Mouse (Mus musculus) E14TG2a.4 (cell line): ENCODE measurements around the gene Hip1.

ENCODE experiments used
- CTCF ChIP-seq: conservative IDR thresholded peaks from 2 replicates; pipeline ENCODE4 v1.5.1; 2014; ENCODE audit warnings: low read length
- NANOG ChIP-seq: IDR thresholded peaks from 2 replicates; pipeline ENCODE4 v1.6.1; 2014; ENCODE audit warnings: borderline replicate concordance, low read length, mixed read lengths
- POU5F1 ChIP-seq: IDR thresholded peaks from 2 replicates; pipeline ENCODE4 v1.6.1; 2014; ENCODE audit warnings: low read length, borderline replicate concordance

GRCm38 (mm10) chr5:135511105-135511504 lies 33.8 kb downstream of the Hip1 start:
- TF ChIP-seq CTCF, result peak; percentile 27
- TF ChIP-seq POU5F1, result no peak
- no peak for TF ChIP-seq NANOG
